Mouse (Mus musculus): ENCODE results near the gene Nabp2.

The Nabp2 gene

DNA sequence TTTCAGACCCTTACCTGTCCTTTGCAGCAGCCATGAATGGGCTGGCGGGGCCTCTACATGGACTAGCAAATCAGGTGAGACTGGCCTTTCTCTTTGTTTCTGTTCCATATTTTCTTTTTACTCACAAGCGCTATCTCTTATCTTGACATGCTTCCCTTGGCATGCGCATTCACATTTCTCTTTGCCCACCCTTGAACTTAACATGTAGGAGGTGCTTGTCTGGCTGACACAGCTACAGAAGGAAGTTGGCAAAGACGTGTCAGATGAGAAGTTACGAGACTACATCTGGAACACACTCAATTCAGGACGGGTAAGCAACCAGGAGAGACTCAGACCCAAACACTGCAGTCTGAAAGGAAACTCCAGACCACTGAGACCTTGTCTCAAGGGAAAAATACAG is 52.1 kb downstream of the Nabp2 start:
- no peak for DNase-seq (ENCODE audit: low read depth, low spot score)

DNA sequence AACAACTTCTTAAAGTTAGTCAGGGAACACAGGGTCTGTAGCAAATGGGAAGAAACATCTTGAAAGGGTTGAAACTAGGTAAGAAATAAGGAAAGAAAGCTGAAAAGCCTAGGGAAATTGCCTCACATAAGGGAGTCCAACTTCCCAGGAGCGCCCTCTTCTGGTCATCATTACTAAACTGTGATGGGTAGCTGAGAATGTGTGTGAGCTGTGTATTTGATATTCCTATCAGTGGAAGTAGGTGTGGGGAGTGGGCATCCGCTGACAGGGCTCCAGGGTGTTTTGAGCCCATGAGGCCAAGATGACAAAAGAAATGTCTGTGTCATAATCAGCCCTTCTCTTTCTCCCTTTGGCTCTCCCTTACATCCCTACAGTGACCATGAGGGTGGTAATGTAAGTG is 52.5 kb downstream of the Nabp2 start:
- peak; percentile 54 for DNase-seq (ENCODE audit: low read depth, low spot score)
